Mouse (Mus musculus): ENCODE results near the gene Pdxk. TPM values are rescaled to one million over a fixed set of nuclear protein-coding genes. Genes with fewer than 3 reads are reported as not detected.
A peak's percentile ranks its signal among the peaks of the same experiment; 100 is the strongest.
"Not testable (repeated sequence)": the region's sequence is repeated elsewhere in the genome, so short reads cannot be mapped to it uniquely, and the experiment has no call there.

The Pdxk gene
- total and polyA plus RNA-seq, 2 experiments from 2014 or later: 52.6 to 73.9 TPM

- no peaks in the 10 kb centered on the region for H3K9me3 ChIP-seq (ENCODE audit: low read length)
- 90% methylated on average over 2 of the region's 2 CpGs for WGBS
- no peaks in the 10 kb centered on the region for H3K36me3 ChIP-seq (ENCODE audit: insufficient read depth, low read length)
- no peaks in the 10 kb centered on the region for H3K4me1 ChIP-seq (ENCODE audit: insufficient read depth, low read length)
- DNase-seq (ENCODE audit: low spot score) (no peak), ATAC-seq (ENCODE audit: low FRiP score) (no peak)
- no peak for TF ChIP-seq CTCF (IDR thresholded peaks at IDR 0.05)
- H3K9ac ChIP-seq (replicated peaks; ENCODE audit: low read length, poor library complexity, severe bottlenecking): no peak overlapping the region
- no peak overlapping the region for H3K4me3 ChIP-seq (ENCODE audit: low read depth, low read length)
- no peaks in the 10 kb centered on the region for H3K27me3 ChIP-seq (ENCODE audit: insufficient read depth, low read length)
- no peak overlapping the region for H3K4me2 ChIP-seq (ENCODE audit: low read depth, low read length, poor library complexity, severe bottlenecking)
- H3K27ac ChIP-seq (ENCODE audit: low read depth, low read length): no peak overlapping the region
Observed at GRCm38 (mm10) chr10:78420929-78421328, 43.8 kb downstream of the Pdxk start.

DNA sequence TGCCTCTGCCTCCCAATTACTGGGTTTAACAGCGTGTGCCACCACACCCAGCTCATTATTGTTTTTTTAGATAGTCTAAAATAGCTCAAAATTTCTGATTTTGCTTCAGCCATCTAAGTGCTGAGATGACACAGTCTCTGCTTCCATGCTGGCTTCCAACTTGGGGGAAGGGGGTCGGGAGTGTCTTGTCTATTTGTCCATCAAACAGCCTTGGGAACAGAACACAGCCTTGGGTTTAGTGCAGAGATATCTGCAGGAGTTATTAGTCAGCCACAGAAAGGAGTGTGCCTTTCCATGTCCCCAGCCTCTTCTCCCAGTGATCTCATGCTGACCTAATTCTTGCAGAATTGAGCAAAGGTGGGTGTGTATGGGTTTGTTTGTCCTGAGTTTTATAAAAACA is 46.0 kb downstream of the Pdxk start:
- H3K27me3 ChIP-seq (ENCODE audit: insufficient read depth, low read length): no peaks in the 10 kb centered on the region
- no peak overlapping the region for H3K27ac ChIP-seq (ENCODE audit: low read depth, low read length)
- H3K4me3 ChIP-seq (ENCODE audit: low read depth, low read length): no peak overlapping the region
- WGBS: 82% methylated on average over 2 of the region's 2 CpGs
- H3K9ac ChIP-seq (replicated peaks; ENCODE audit: low read length, poor library complexity, severe bottlenecking): no peak overlapping the region
- no peaks in the 10 kb centered on the region for H3K36me3 ChIP-seq (ENCODE audit: insufficient read depth, low read length)
- no peaks in the 10 kb centered on the region for H3K4me1 ChIP-seq (ENCODE audit: insufficient read depth, low read length)
- no peaks in the 10 kb centered on the region for H3K9me3 ChIP-seq (ENCODE audit: low read length)
- DNase-seq (ENCODE audit: low spot score) (no peak), ATAC-seq (ENCODE audit: low FRiP score) (no peak)
- TF ChIP-seq CTCF (IDR thresholded peaks at IDR 0.05): no peak
- no peak overlapping the region for H3K4me2 ChIP-seq (ENCODE audit: low read depth, low read length, poor library complexity, severe bottlenecking)

DNA sequence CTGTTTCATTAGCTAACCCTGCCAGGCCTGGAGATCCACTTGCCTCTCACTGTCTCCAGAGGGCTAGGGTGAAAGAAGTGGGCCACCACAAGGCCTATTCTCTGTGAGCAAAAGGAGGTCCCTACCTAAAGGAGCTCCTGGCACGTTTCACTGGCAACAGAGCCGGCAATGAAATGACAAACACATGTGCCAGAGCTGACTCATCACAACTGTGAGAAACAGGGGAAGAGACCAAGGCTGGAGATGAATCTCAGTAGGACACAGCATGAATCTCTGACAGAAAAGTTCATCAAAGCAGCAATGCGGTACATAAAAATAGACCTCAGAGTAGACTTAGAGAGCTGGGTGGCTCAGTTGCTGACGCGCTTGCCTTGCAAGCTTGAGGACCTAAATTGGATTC is 46.9 kb downstream of the Pdxk start:
- no peak for DNase-seq (ENCODE audit: low spot score)

DNA sequence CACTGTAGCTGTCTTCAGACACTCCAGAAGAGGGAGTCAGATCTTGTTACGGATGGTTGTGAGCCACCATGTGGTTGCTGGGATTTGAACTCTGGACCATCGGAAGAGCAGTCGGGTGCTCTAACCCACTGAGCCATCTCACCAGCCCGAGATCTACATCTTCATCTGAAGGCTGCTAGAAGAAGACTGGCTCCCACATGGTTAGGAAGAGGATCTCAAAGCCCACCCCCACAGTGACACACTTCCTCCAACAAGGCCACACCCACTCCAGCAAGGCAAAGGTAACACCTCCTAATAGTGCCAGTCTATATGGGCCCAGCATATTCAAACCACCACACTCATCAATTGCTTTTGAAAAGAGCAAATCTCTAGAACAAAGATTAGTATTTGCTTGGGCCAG is 49.8 kb downstream of the Pdxk start:
- ATAC-seq (ENCODE audit: low FRiP score); H3K4me3 ChIP-seq (ENCODE audit: low read depth, low read length); H3K9ac ChIP-seq (replicated peaks; ENCODE audit: low read length, poor library complexity, severe bottlenecking); H3K27ac ChIP-seq (ENCODE audit: low read depth, low read length); H3K9me3 ChIP-seq (ENCODE audit: low read length); H3K27me3 ChIP-seq (ENCODE audit: insufficient read depth, low read length); H3K36me3 ChIP-seq (ENCODE audit: insufficient read depth, low read length); H3K4me2 ChIP-seq (ENCODE audit: low read depth, low read length, poor library complexity, severe bottlenecking); DNase-seq (ENCODE audit: low spot score); H3K4me1 ChIP-seq (ENCODE audit: insufficient read depth, low read length): not testable (repeated sequence)
- 86% methylated on average over 3 of the region's 4 CpGs for WGBS

More for the DNA sequence above, 46.9 kb downstream of the Pdxk start:
- H3K9me3 ChIP-seq (ENCODE audit: low read length): no peaks in the 10 kb centered on the region
- no peak overlapping the region for H3K4me2 ChIP-seq (ENCODE audit: low read depth, low read length, poor library complexity, severe bottlenecking)
- no peak overlapping the region for H3K27ac ChIP-seq (ENCODE audit: low read depth, low read length)
- no peak overlapping the region for H3K4me3 ChIP-seq (ENCODE audit: low read depth, low read length)
- ATAC-seq (ENCODE audit: low FRiP score): no peak
- WGBS: 62% methylated on average over 5 of the region's 5 CpGs
- H3K36me3 ChIP-seq (ENCODE audit: insufficient read depth, low read length): no peaks in the 10 kb centered on the region
- no peaks in the 10 kb centered on the region for H3K27me3 ChIP-seq (ENCODE audit: insufficient read depth, low read length)
- H3K9ac ChIP-seq (replicated peaks; ENCODE audit: low read length, poor library complexity, severe bottlenecking): no peak overlapping the region
- TF ChIP-seq CTCF (IDR thresholded peaks at IDR 0.05): no peak
- H3K4me1 ChIP-seq (ENCODE audit: insufficient read depth, low read length): 0 out of 2 replicates have a peak, but pooled peaks cover 4% of the 10 kb centered on the region

GRCm38 (mm10) chr10:78413152-78413520 is 51.6 kb downstream of the Pdxk start:
- Histone ChIP-seq H3K4me3 (ENCODE audit: low read depth, low read length) (peak overlapping the region; percentile 77), H3K36me3 (ENCODE audit: insufficient read depth, low read length) (peaks cover 21% of the 10 kb centered on the region), H3K27me3 (ENCODE audit: insufficient read depth, low read length) (no peaks in the 10 kb centered on the region), H3K9me3 (ENCODE audit: low read length) (no peaks in the 10 kb centered on the region), H3K4me1 (ENCODE audit: insufficient read depth, low read length) (peaks cover 6% of the 10 kb centered on the region; the same call in 1 of the 2 replicates), H3K9ac (replicated peaks; ENCODE audit: low read length, poor library complexity, severe bottlenecking) (peak overlapping the region; percentile 77; the same call in 1 of the 2 replicates), H3K27ac (ENCODE audit: low read depth, low read length) (peak overlapping the region; percentile 91), H3K4me2 (ENCODE audit: low read depth, low read length, poor library complexity, severe bottlenecking) (peak overlapping the region; percentile 57)
- DNase-seq (ENCODE audit: low spot score) (no peak), ATAC-seq (ENCODE audit: low FRiP score) (peak; percentile 59)
- no peak for TF ChIP-seq CTCF (IDR thresholded peaks at IDR 0.05)
- WGBS: 41% methylated on average over 7 of the region's 7 CpGs

DNA sequence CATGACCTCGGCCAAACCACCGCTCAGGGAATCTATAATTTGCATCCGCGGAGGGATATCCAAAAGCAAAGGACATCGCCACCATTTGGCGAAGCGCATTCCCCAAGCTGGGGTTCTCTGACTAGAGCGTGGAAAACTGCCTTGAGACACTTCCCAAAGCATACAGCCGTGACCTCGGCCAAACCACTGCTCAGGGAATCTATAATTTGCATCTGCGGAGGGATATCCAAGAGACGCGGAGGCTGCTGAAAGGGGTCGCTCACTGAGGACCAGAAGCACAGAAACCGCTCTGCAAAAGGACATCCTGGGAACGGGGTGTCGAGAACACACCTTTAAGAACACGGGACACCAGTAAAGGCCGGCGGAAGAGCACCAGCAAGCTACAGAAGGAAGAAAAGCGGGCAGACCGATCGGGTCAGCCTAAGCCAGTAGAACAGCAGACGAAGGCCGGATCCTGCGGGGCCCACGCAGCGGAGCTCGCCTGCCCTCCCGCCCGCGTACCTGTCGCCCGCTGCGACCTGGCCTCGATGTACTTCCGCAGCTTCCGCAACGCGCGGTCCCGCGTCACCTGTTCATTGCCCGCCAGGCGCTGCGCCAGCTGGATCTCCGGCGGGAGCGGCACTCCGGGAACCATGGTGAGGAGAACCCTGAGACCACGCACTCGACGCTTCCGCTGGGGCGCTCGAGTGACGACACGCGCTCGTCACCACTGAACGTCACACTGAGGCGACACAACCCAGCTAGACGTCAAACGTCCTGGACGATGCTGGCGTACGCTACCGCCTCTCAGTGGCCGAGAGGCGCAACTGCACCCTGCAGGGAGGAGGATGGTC is 52.2 kb downstream of the Pdxk start, which contains the start of gene Rrp1:
Gene Rrp1, minus strand, starts transcription at position 725 of the 833 bp plus-strand sequence.
- H3K27me3 ChIP-seq (ENCODE audit: insufficient read depth, low read length): no peaks in the 10 kb centered on the region
- ATAC-seq (ENCODE audit: low FRiP score): peak; percentile 93
- H3K4me2 ChIP-seq (ENCODE audit: low read depth, low read length, poor library complexity, severe bottlenecking): peak within 1 kb of the TSS; percentile 57
- H3K9ac ChIP-seq (replicated peaks; ENCODE audit: low read length, poor library complexity, severe bottlenecking): peak within 1 kb of the TSS; percentile 77
- TF ChIP-seq CTCF (IDR thresholded peaks at IDR 0.05): peak; percentile 100
- DNase-seq (ENCODE audit: low spot score): peak; percentile 96
- peaks cover 6% of the 10 kb centered on the region; the same call in 1 of the 2 replicates for H3K4me1 ChIP-seq (ENCODE audit: insufficient read depth, low read length)
- WGBS: under 1% methylated on average over 69 of the region's 70 CpGs
- H3K27ac ChIP-seq (ENCODE audit: low read depth, low read length): peak within 1 kb of the TSS; percentile 91
- no peaks in the 10 kb centered on the region for H3K9me3 ChIP-seq (ENCODE audit: low read length)
- peak within 1 kb of the TSS; percentile 77 for H3K4me3 ChIP-seq (ENCODE audit: low read depth, low read length)
- H3K36me3 ChIP-seq (ENCODE audit: insufficient read depth, low read length): peaks cover 25% of the 10 kb centered on the region

All from midbrain, postnatal 0 days (tissue).